Mouse (Mus musculus) ES-E14 (cell line): Measurements from ENCODE around the gene Shc3.

Experiments
- HCFC1 ChIP-seq: IDR thresholded peaks from 2 replicates; pipeline ENCODE4 v1.6.1; 2012; ENCODE audit warnings: low read length, inconsistent platforms, borderline replicate concordance; ENCODE audit not compliant: insufficient read depth
- ZC3H11A ChIP-seq: IDR thresholded peaks from 2 replicates; pipeline ENCODE4 v1.6.1; 2012; ENCODE audit warnings: low read depth, mild to moderate bottlenecking, inconsistent platforms, low read length, borderline replicate concordance

DNA sequence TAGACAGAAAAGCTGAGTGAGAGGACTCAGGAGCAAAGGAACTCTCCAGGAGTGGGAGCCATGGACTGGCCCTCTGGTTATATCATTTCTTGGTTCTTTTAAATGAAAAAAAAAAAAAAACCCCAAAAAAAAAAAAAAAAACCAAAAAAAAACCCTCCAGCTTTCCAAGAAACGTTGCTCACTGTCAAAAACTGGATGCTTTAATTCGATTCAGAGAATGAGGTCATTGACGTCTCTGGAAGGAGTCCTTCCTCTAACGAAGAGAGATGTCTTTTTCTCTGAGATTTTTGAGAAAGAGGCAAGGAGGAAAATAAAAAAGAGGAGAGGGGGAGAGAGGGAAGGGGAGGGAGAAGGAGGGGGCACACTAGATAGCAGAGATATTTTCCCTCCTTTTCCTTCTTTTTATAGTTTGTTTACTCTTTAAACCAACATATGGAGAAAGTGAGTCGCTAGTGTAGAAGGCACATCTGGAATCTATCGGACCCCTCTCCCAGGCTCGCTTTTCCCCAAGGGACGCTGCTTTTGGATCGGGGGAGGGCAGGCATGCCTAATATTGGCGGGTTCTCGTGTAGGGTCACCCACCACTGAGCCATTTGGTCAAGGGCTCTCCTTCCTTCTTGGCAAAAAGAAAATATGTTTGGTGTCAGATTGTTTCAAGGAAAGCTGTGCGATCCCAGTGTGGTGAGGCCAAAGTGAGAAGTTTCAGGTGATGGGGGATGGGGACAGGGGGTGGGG lies 157.4 kb downstream of the Shc3 start:
- TF ChIP-seq HCFC1 (no peak), ZC3H11A (no peak)
